Mouse (Mus musculus) layer of hippocampus, adult 8-10 months (tissue): ENCODE measurements around the gene D2hgdh. TPM values are rescaled to one million over a fixed set of nuclear protein-coding genes. Genes with fewer than 3 reads are reported as not detected.
A peak's percentile ranks its signal among the peaks of the same experiment; 100 is the strongest.
"Not testable (repeated sequence)": the region's sequence is repeated elsewhere in the genome, so short reads cannot be mapped to it uniquely, and the experiment has no call there.

ENCODE experiments used
- DNase-seq, 2 experiments: peaks; one replicate each; pipeline ENCODE4 v3.0.0; 2022; ENCODE audit warnings: low spot score in 2 of 2
- total RNA-seq, 4 experiments: library from RNA; stranded (reverse); gene quantifications; 2 replicates each; pipeline ENCODE4 v1.2.4; 2022

Gene D2hgdh
- total RNA-seq, 4 experiments from 2014 or later: 18.1 to 21.8 (median 19.3) TPM

DNA sequence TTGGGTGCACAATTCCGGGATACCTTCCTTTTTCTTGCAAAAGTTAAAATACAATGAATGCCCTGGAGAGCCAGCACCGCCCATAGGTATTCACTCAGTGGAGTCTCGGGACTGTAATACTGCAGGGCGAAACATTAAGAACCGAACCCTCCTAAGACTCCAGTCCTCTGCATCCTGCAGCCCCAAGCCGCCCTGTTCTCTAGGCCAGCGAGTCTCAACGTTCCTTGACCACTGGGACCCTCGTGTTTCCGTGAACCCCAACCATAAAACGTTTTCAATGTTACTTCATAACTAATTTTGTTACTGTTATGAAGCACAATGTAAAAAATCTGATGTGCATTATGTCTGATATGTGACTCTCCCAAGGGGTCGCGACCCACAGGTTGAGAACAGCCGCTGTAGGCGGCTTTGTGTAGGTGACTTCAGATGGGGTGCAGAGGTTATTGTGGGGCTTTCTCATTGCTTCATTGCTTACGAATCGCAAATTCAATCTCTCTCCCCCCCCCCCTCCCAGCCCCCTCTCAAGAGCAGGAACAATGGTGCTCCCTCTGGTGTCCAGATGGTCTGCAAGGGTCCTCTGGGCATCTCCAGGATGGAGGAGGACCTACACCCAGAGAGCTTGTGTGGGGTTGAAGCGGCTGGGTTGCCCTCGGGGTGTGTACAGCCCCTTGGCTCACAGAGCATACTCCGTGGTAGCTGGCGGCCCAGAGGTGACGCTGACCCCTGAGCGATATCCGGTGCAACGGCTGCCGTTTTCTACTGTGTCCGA lies 1.2 kb downstream of the D2hgdh start:
- no peak for DNase-seq

DNA sequence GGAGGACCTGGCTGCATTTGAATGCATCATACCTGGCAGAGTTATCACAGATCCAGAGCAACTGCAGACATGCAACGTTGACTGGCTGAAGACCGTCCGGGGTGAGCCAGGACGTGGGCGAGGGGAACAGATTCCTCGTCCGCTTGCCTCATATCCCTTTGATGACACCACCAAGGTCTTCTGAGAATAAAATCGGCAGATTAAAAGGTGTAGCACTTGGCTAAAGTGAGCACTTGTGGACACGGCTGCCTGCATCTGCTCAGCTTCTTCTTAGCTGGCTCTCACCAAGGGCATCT lies 1.8 kb downstream of the D2hgdh start:
- DNase-seq: no peak

- DNase-seq: not testable (repeated sequence)
Observed at GRCm38 (mm10) chr1:93832754-93833360, 8.1 kb downstream of the D2hgdh start.

DNA sequence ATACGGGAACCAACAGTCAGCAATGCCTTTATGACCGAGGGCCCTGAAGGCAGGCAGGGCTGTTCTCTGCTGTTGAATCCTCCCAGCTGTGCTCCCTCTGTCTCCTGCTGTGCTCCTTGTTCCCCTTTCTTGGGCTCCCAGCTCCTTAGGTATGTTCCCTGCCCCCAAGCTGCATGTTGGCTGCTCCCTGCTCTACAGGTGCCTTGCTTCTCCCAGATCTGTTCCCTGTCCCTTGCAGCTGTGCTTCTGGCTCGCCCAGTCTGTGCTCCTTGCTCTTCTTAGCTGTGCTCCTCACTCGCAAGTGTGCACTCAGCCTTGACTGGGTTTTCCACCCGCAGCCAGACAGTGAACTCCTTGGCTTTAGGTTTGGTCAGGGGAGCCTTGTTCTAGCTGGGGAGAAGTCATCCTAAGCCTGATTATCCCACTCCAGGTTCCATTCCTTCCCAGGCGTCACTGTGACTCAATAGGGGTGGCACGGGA lies 10.0 kb downstream of the D2hgdh start:
- no peak for DNase-seq

- no peak for DNase-seq
Observed at GRCm38 (mm10) chr1:93835211-93835610, 10.5 kb downstream of the D2hgdh start.

GRCm38 (mm10) chr1:93835876-93836531 lies 11.3 kb downstream of the D2hgdh start:
- DNase-seq: no peak

GRCm38 (mm10) chr1:93836532-93836913 lies 11.8 kb downstream of the D2hgdh start:
- no peak for DNase-seq

GRCm38 (mm10) chr1:93837335-93837734 lies 12.6 kb downstream of the D2hgdh start:
- DNase-seq: no peak

- not testable (repeated sequence) for DNase-seq
Observed at GRCm38 (mm10) chr1:93838569-93838968, 13.9 kb downstream of the D2hgdh start.

DNA sequence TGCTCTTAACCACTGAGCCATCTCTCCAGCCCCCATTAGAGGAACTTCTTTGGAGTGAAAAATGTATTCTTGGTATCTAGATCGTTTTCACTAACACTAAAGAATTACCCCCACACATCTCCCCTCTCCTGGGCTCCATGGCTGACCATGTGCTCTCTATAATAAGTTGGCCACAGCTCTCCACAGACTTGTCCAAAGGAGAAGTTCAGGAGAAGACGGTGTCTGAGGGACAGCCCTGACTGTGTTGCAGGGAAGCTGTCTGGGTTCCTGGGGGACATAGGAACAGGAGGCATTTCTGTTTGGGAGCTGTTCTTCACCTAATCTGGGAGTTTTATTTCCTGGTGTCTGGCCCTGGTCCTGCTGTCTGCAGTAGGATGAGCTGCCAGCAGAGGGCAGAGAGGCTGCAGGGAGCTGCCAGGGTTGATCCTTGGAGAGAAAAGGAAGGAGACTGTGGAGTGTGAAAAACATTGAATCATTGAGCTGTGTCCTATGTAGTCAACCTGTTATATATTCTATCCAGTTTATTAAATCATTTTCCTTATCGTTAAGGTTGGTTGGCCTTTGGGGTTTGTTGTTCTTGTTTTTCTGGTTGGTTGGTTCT lies 21.2 kb downstream of the D2hgdh start:
- DNase-seq: not testable (repeated sequence)

DNA sequence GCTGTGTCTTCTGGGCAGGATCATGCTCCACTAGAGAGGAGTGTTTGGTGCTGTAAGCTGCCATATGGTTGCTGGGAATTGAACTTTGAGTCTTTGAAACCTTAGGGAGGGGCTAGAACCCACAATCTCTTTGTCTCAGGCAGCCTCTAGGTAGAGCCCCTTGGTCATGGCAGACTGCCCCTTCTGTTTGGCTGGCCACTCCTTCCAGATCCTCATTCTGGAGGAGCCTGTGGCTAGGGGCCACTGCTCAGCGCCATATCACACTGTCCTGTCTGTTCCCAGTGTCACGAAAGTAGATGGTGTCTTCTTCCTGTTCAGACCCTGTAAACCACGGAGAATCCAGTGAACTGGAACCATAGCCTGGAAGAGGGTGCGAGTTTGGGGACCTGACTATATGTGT lies 31.1 kb downstream of the D2hgdh start:
- not testable (repeated sequence) for DNase-seq

GRCm38 (mm10) chr1:93857370-93857769 lies 32.7 kb downstream of the D2hgdh start:
- no peak for DNase-seq

DNA sequence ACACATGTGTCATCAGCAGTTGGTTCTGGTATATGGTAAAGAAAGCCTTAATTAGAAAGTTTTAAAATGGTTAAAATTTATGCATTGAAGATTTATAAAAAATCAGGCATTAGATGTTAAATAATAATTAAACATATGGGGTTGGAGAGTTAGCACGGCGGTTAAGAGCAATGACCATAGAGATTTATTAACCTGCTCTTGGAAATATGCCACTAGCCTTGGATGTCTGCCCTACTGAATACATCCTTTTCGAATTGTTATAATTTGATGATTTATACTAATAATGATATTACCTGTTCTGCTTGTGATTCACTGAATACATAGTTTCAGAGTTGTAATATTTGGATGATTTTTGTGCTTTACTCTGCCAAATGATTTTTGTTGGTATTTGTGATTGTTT lies 33.3 kb downstream of the D2hgdh start:
- DNase-seq: no peak

DNA sequence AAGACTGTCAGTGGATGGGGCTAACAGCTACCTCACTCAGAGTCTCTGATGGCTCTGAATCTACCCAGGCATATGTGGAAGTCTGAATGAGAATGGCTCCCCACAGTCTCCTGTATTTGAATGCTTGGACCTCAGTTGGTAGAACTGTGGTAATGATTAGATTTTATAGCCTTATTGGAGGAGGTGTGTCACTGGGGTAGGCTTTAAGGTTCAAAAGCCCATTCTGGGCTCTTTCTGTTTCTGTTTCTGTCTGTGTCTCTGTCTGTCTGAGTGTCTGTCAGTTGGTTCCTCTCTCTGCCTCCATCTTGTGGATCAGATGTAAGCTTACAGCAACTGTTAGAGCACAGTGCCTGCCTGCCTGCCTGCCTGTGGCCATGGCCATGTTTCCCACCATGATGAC lies 34.9 kb downstream of the D2hgdh start:
- DNase-seq: no peak

- not testable (repeated sequence) for DNase-seq
Observed at GRCm38 (mm10) chr1:93861048-93861447, 36.3 kb downstream of the D2hgdh start, which contains the start of gene Gal3st2. TSS of gene Gal3st2 (plus strand) at chr1:93861306.

DNA sequence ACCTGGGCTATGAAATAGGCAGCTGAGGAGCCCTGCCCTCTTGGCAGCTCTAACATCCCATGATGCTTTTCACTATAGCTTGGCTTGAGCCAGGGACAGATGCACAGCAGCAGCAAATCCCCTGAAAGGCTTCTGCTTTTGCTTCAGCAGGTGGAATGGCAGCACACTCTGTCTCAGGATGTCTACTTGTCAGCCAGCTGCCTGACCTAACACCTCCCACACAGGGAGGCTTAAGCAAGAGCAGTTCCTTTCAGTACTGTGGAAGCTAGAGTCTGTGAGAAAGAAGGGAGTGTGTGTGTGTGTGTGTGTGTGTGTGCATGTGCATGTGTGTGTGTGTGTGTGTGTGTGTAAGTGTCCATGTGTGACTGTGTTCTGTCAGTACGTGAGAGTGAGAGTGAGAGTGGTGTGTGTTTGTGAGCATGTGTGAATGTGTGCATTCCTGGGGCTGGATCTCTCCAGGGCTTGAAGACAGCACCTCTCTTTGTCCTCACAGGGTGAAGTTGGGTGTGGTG lies 46.9 kb downstream of the D2hgdh start:
- not testable (repeated sequence) for DNase-seq

DNA sequence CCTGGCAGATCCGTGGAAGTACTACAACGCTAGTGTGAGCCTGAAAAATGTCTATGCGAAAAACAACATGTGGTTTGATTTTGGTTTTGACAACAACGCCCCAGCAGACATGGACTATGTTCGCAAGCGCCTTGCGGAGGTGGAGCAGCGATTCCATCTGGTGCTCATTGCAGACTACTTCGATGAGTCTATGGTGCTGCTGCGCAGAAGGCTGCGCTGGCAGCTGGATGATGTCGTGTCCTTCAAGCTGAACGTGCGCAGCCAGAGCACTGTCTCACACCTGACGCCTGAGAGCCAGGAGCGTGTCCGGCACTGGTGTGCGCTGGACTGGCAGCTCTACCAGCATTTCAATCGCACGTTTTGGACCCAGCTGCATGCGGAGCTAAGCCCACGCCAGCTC lies 49.7 kb downstream of the D2hgdh start:
- peak in 1 of 2 experiments; percentile 24 for DNase-seq

- not testable (repeated sequence) for DNase-seq
Observed at GRCm38 (mm10) chr1:93881778-93882177, 57.1 kb downstream of the D2hgdh start.

GRCm38 (mm10) chr1:93890936-93891335 lies 66.2 kb downstream of the D2hgdh start:
- DNase-seq: not testable (repeated sequence)

DNA sequence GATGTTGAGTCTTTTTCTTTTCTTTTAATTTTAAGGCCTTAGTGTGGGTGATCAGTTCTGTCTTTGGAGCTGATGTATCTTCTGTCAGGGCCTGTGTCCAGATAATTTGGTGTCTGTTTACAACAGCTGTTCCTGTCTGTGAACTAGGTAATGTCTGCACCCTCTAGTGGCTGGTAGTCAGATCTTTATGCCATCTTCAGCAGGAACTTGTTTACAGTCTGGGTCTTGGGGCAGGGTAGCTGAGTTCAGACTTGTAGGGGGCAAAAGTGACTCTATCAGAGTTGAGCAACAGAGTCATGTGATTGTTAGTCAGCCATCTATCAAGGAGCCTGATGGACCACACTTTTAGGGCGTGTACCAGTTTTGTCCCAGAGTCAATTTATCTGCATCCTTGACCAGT lies 72.7 kb downstream of the D2hgdh start:
- DNase-seq: not testable (repeated sequence)

GRCm38 (mm10) chr1:93901291-93901690 lies 76.6 kb downstream of the D2hgdh start:
- DNase-seq: not testable (repeated sequence)
